Mouse (Mus musculus): ENCODE data around the gene Rhox2c.
"Not testable (repeated sequence)": the region's sequence is repeated elsewhere in the genome, so short reads cannot be mapped to it uniquely, and the experiment has no call there.

Gene Rhox2c

DNA sequence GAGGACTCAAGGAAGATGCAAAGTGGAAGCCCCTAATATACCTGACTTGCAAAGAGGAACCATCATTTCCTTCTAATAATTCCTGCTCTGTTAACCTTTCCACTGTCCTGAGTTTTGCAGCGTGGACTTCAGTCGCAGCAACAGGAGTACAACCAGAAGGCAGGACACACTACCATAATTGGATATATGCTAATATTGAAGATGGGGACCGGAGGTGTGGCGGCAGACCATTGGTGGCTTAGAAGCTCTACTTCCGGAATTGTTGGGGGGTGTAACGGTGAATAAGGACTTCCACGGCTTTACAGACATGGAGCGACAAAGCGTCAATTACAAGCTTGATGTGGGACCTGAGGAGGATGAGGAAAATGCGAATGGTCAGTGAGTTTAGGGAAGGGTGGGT is at the start of gene Rhox2c:
Gene Rhox2c, plus strand, starts transcription at position 301 of the 400 bp plus-strand sequence.
- not testable (repeated sequence) for DNase-seq (ENCODE audit: low read depth, low spot score)

- not testable (repeated sequence) for DNase-seq (ENCODE audit: low read depth, low spot score)
These were observed 41.7 kb upstream of the Rhox2c start, which contains the start of gene Rhox2b for GRCm38 (mm10) chrX:37411767-37412166. Rhox2b (plus strand) TSS chrX:37412067.

DNA sequence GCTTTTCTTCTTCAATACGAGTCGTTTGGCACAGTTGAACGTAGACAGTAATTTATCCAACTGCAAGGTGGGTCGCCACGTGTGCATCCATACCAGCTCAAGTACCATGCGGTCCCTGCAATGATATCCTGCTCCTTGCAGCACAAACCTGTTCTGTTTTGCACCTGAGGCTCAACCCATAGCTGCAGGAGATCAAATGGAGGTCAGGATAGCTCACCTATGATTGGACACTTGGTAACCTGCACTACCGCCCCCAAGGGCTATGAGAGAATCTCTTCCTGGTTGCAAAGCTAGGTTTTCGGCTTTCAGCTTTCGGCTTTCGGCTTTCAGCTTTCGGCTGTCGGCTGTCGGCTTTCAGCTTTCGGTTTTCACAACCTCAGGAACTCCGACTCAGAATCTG is 21.3 kb upstream of the Rhox2c start, which contains the start of gene Rhox4b:
Gene Rhox4b, plus strand, starts transcription at position 301 of the 400 bp plus-strand sequence.
- DNase-seq (ENCODE audit: low read depth, low spot score), result not testable (repeated sequence)

- not testable (repeated sequence) for DNase-seq (ENCODE audit: low read depth, low spot score)
These were observed 4.8 kb downstream of the Rhox2c start, which contains the start of gene Rhox3c for GRCm38 (mm10) chrX:37458285-37458684. Rhox3c (plus strand) TSS chrX:37458585.

GRCm38 (mm10) chrX:37480037-37480436 is 26.6 kb downstream of the Rhox2c start, which contains the start of gene Rhox4c:
Rhox4c (plus strand) TSS chrX:37480337.
- DNase-seq (ENCODE audit: low read depth, low spot score), result not testable (repeated sequence)

GRCm38 (mm10) chrX:37514059-37514458 is 60.6 kb downstream of the Rhox2c start, which contains the start of gene Rhox4d:
Rhox4d (plus strand) TSS chrX:37514359.
- DNase-seq (ENCODE audit: low read depth, low spot score), result not testable (repeated sequence)

All from retina, adult 2 months (tissue).